19 mouse cellular contexts compared by ENCODE assay signal in genomic region chr10:125929961-125930360, GRCm38 (mm10). TPM values are rescaled to one million over a fixed set of nuclear protein-coding genes. Genes with fewer than 3 reads are reported as not detected.
DNase-seq lines count a peak whose midpoint lies in the region; ATAC-seq and TF ChIP-seq lines count a peak whose summit lies in the region.
"Had no signal": no experiment of that assay in that cellular context is flagged by ENCODE, and none has a peak within 500 bp of the region (broad histone marks: within the 10 kb centered on the region; RNA-seq: fewer than 3 reads in every experiment).

No protein-coding gene starts in this region.

- H3K9ac ChIP-seq in kidney, embryonic 16.5 days (replicated peaks; ENCODE audit: low read length): no peak overlapping the region
- no peak overlapping the region for H3K9ac ChIP-seq in midbrain, embryonic 11.5 days (ENCODE audit: low read length)
- no peak overlapping the region for H3K9ac ChIP-seq in midbrain, postnatal 0 days (replicated peaks; ENCODE audit: low read length, poor library complexity, severe bottlenecking)
- H3K9ac ChIP-seq: embryonic facial prominence, embryonic 12.5 days; forebrain, embryonic 13.5 days; forebrain, postnatal 0 days; heart, embryonic 12.5 days; hindbrain, embryonic 15.5 days had no signal

- 48% methylated on average over 3 of the region's 3 CpGs for WGBS in kidney, adult 2 months
- 87% methylated on average over 3 of the region's 3 CpGs for WGBS in kidney, embryonic 16.5 days
- 82% methylated on average over 3 of the region's 3 CpGs for WGBS in midbrain, embryonic 11.5 days
- WGBS in midbrain, postnatal 0 days: 87% methylated on average over 3 of the region's 3 CpGs

- no peaks in the 10 kb centered on the region for H3K27me3 ChIP-seq in kidney, adult 2 months (replicated peaks; ENCODE audit: control insufficient read depth, insufficient read depth, low read length)
- no peaks in the 10 kb centered on the region for H3K27me3 ChIP-seq in kidney, embryonic 16.5 days (ENCODE audit: insufficient read depth, low read length)
- H3K27me3 ChIP-seq in midbrain, embryonic 11.5 days (ENCODE audit: control insufficient read depth, insufficient read depth, low read length): no peaks in the 10 kb centered on the region
- no peaks in the 10 kb centered on the region for H3K27me3 ChIP-seq in midbrain, postnatal 0 days (ENCODE audit: insufficient read depth, low read length)
- H3K27me3 ChIP-seq: embryonic facial prominence, embryonic 12.5 days; forebrain, embryonic 13.5 days; heart, embryonic 12.5 days; hindbrain, embryonic 15.5 days had no signal

- peak; percentile 92 for DNase-seq in kidney, adult 2 months
- peak; percentile 75 for DNase-seq in midbrain, embryonic 11.5 days (ENCODE audit: low spot score, missing footprints)
- no peak for DNase-seq in midbrain, postnatal 0 days (ENCODE audit: low spot score)
- DNase-seq in kidney, adult 9 months: peak; percentile 93
- DNase-seq in kidney, postnatal 36 days: peak; percentile 90 to 91
- DNase-seq in adrenal gland, postnatal 14 days: no peak
- DNase-seq in gastrocnemius, adult 18-20 months (ENCODE audit: low spot score): no peak
- DNase-seq: adrenal gland, adult 8-10 months; cerebellum, adult 11 months; cerebellum, adult 8-10 months; cerebellum, postnatal 14 days; forebrain, postnatal 0 days; heart, adult 18-20 months had no signal

- H3K27ac ChIP-seq in kidney, adult 2 months (ENCODE audit: insufficient read depth, low read depth, low read length): no peak overlapping the region
- no peak overlapping the region for H3K27ac ChIP-seq in kidney, embryonic 16.5 days (ENCODE audit: low read length)
- H3K27ac ChIP-seq in midbrain, embryonic 11.5 days (ENCODE audit: low read depth, low read length): no peak overlapping the region
- no peak overlapping the region for H3K27ac ChIP-seq in midbrain, postnatal 0 days (ENCODE audit: low read depth, low read length)
- H3K27ac ChIP-seq: embryonic facial prominence, embryonic 12.5 days; forebrain, embryonic 13.5 days; hindbrain, embryonic 10.5 days; hindbrain, embryonic 15.5 days had no signal

- no peak for TF ChIP-seq CTCF in kidney, adult 2 months (conservative IDR thresholded peaks at IDR 0.05; ENCODE audit: insufficient read depth, insufficient read length, low read depth, low read length)
- TF ChIP-seq CTCF in midbrain, postnatal 0 days (IDR thresholded peaks at IDR 0.05): no peak

- ATAC-seq in kidney, embryonic 16.5 days (ENCODE audit: low FRiP score, low TSS enrichment): no peak
- no peak for ATAC-seq in midbrain, embryonic 11.5 days (ENCODE audit: low FRiP score)
- no peak for ATAC-seq in midbrain, postnatal 0 days (ENCODE audit: low FRiP score)
- ATAC-seq: forebrain, embryonic 13.5 days; forebrain, postnatal 0 days had no signal

- no peak for TF ChIP-seq POLR2A in kidney, adult 2 months (IDR thresholded peaks at IDR 0.05; ENCODE audit: low read depth, low read length)

- no peaks in the 10 kb centered on the region for H3K9me3 ChIP-seq in kidney, embryonic 16.5 days (ENCODE audit: low read length)
- H3K9me3 ChIP-seq in midbrain, embryonic 11.5 days (ENCODE audit: control insufficient read depth, low read length): no peaks in the 10 kb centered on the region
- no peaks in the 10 kb centered on the region for H3K9me3 ChIP-seq in midbrain, postnatal 0 days (ENCODE audit: low read length)
- H3K9me3 ChIP-seq: embryonic facial prominence, embryonic 12.5 days; forebrain, embryonic 13.5 days; hindbrain, embryonic 10.5 days; hindbrain, embryonic 15.5 days had no signal

- no peak overlapping the region for H3K4me3 ChIP-seq in kidney, adult 2 months (ENCODE audit: insufficient read depth, low read depth, low read length)
- H3K4me3 ChIP-seq in kidney, embryonic 16.5 days (ENCODE audit: low read length): no peak overlapping the region
- H3K4me3 ChIP-seq in midbrain, embryonic 11.5 days (ENCODE audit: low read depth, low read length): no peak overlapping the region
- H3K4me3 ChIP-seq in midbrain, postnatal 0 days (ENCODE audit: low read depth, low read length): no peak overlapping the region
- H3K4me3 ChIP-seq: embryonic facial prominence, embryonic 12.5 days; forebrain, embryonic 13.5 days; heart, embryonic 12.5 days; hindbrain, embryonic 10.5 days; hindbrain, embryonic 15.5 days had no signal

- no peak overlapping the region for H3K4me2 ChIP-seq in kidney, embryonic 16.5 days (replicated peaks; ENCODE audit: low read depth, low read length)
- H3K4me2 ChIP-seq in midbrain, embryonic 11.5 days: no peak overlapping the region
- H3K4me2 ChIP-seq in midbrain, postnatal 0 days (ENCODE audit: low read depth, low read length, poor library complexity, severe bottlenecking): no peak overlapping the region
- H3K4me2 ChIP-seq: embryonic facial prominence, embryonic 12.5 days; forebrain, embryonic 13.5 days; heart, embryonic 12.5 days; hindbrain, embryonic 15.5 days had no signal

- no peaks in the 10 kb centered on the region for H3K36me3 ChIP-seq in kidney, adult 2 months (ENCODE audit: control insufficient read depth, insufficient read depth, low read length)
- no peaks in the 10 kb centered on the region for H3K36me3 ChIP-seq in kidney, embryonic 16.5 days (ENCODE audit: insufficient read depth, low read length)
- H3K36me3 ChIP-seq in midbrain, embryonic 11.5 days (ENCODE audit: control insufficient read depth, insufficient read depth, low read length): no peaks in the 10 kb centered on the region
- no peaks in the 10 kb centered on the region for H3K36me3 ChIP-seq in midbrain, postnatal 0 days (ENCODE audit: insufficient read depth, low read length)
- H3K36me3 ChIP-seq: embryonic facial prominence, embryonic 12.5 days; heart, embryonic 12.5 days; hindbrain, embryonic 10.5 days; hindbrain, embryonic 15.5 days had no signal

- H3K4me1 ChIP-seq in kidney, adult 2 months (ENCODE audit: control insufficient read depth, insufficient read depth, low read length): peaks cover 5% of the 10 kb centered on the region; the same call in 1 of the 2 replicates
- no peaks in the 10 kb centered on the region for H3K4me1 ChIP-seq in kidney, embryonic 16.5 days (ENCODE audit: insufficient read depth, low read length)
- H3K4me1 ChIP-seq in midbrain, embryonic 11.5 days (ENCODE audit: control insufficient read depth, insufficient read depth, low read length): no peaks in the 10 kb centered on the region
- H3K4me1 ChIP-seq in midbrain, postnatal 0 days (ENCODE audit: insufficient read depth, low read length): no peaks in the 10 kb centered on the region
- H3K4me1 ChIP-seq: embryonic facial prominence, embryonic 12.5 days; heart, embryonic 12.5 days; hindbrain, embryonic 15.5 days had no signal

RNA-seq across cellular contexts. Expression of gene Lrig3, which starts 36.0 kb away (rescaled TPM):
- 7.1 and 8.8 TPM in 2 replicates for polyA plus RNA-seq in kidney, adult 2 months (2012; rRNA removed)
- 18.1 and 22.7 TPM in 2 replicates for polyA plus RNA-seq in kidney, embryonic 16.5 days (2015; fragmentation: Nextera tagmentation; extraction: Ambion mirVana)
- 9.2 and 9.5 TPM in 2 replicates for polyA plus RNA-seq in midbrain, embryonic 11.5 days (2014; fragmentation: Nextera tagmentation; extraction: Ambion mirVana)
- 5.8 and 7.5 TPM in 2 replicates for total RNA-seq in midbrain, postnatal 0 days (2014; rRNA removed)
- 1.6 and 2.3 TPM in 2 replicates for polyA plus RNA-seq in midbrain, postnatal 0 days (2015; fragmentation: Nextera tagmentation; extraction: Ambion mirVana)
- total RNA-seq in adrenal gland, postnatal 14 days (2021): 5.4 and 7.4 TPM in 2 replicates
- total RNA-seq in gastrocnemius, adult 18-20 months (2021): 1 to 10 TPM; 2.8 to 3.2 TPM

Comparison
In these comparisons a context has a peak if more than half of its experiments do, and no peak if none do; other contexts are left out.
1. DNase-seq: peak in kidney, adult 2 months (single experiment), midbrain, embryonic 11.5 days (single experiment), kidney, adult 9 months (single experiment) and kidney, postnatal 36 days (2 of 2); none in midbrain, postnatal 0 days (single experiment), adrenal gland, postnatal 14 days (single experiment) and gastrocnemius, adult 18-20 months (single experiment).